Mouse (Mus musculus) limb, embryonic 14.5 days (tissue): ENCODE results near the gene Tradd. TPM values are rescaled to one million over a fixed set of nuclear protein-coding genes. Genes with fewer than 3 reads are reported as not detected.

ENCODE experiments used
- ATAC-seq: fragments of 200-750 bp; cut with Nextera tagmentation; 2 replicates; pipeline ENCODE4 v1.8.0; 2017; ENCODE audit warnings: low read depth, moderate number of reproducible peaks, moderate TSS enrichment; ENCODE audit not compliant: low FRiP score
- DNase-seq: peaks from one replicate; pipeline ENCODE4 v3.0.0-alpha.2; 2015; ENCODE audit warnings: low spot score
- H3K27ac ChIP-seq: fragments of 300-500 bp; sonication (generic); replicated peaks from 2 replicates; pipeline ENCODE4 v1.5.1; 2014; ENCODE audit warnings: low read depth, mild to moderate bottlenecking, low read length, moderate library complexity, mixed read lengths
- H3K27me3 ChIP-seq: fragments of 300-500 bp; sonication (generic); 2 replicates; pipeline ENCODE4 v1.6.1; 2014; ENCODE audit warnings: low read length, mixed read lengths; ENCODE audit not compliant: control insufficient read depth, insufficient read depth
- H3K36me3 ChIP-seq: fragments of 300-500 bp; sonication (generic); 2 replicates; pipeline ENCODE4 v1.6.1; 2014; ENCODE audit warnings: mild to moderate bottlenecking, low read length, moderate library complexity, mixed read lengths; ENCODE audit not compliant: control insufficient read depth, insufficient read depth
- H3K4me1 ChIP-seq: fragments of 300-500 bp; sonication (generic); 2 replicates; pipeline ENCODE4 v1.6.1; 2014; ENCODE audit warnings: antibody characterized with exemption, low read length, mixed read lengths; ENCODE audit not compliant: control insufficient read depth, insufficient read depth
- H3K4me2 ChIP-seq: fragments of 300-500 bp; sonication (generic); replicated peaks from 2 replicates; pipeline ENCODE4 v1.6.1; 2014; ENCODE audit warnings: low read depth, mild to moderate bottlenecking, low read length, moderate library complexity; ENCODE audit not compliant: severe bottlenecking
- H3K4me3 ChIP-seq: fragments of 300-500 bp; sonication (generic); replicated peaks from 2 replicates; pipeline ENCODE4 v1.5.1; 2014; ENCODE audit warnings: low read length
- H3K9ac ChIP-seq: fragments of 300-500 bp; sonication (generic); 2 replicates; pipeline ENCODE4 v1.6.1; 2014; ENCODE audit warnings: mild to moderate bottlenecking, low read depth, low read length, moderate library complexity; ENCODE audit not compliant: severe bottlenecking
- H3K9me3 ChIP-seq: fragments of 300-500 bp; sonication (generic); 2 replicates; pipeline ENCODE4 v1.6.1; 2016; ENCODE audit warnings: low read length; ENCODE audit not compliant: control insufficient read depth
- POLR2A ChIP-seq: fragments of 200-500 bp; IDR thresholded peaks from 2 replicates; pipeline ENCODE4 v1.8.0; 2012; ENCODE audit warnings: inconsistent platforms, mild to moderate bottlenecking, moderate library complexity, borderline replicate concordance; ENCODE audit not compliant: insufficient read depth, insufficient read length; ENCODE audit errors: extremely low read depth
- WGBS: fragments of 180-500 bp; shearing (Covaris S2); extraction: QIAGEN DNeasy Blood & Tissue Kit; methylation state at CpG from one replicate; pipeline ENCODE4 v1.1.7; 2014; 5-methylcytosine and 5-hydroxymethylcytosine counted together
- polyA plus RNA-seq, 2 experiments: library from polyadenylated mRNA; depleted of rRNA in 1 of 2; stranded (reverse) in 1 of 2; unstranded in 1 of 2; fragments of >200 nt; fragmentation: Nextera tagmentation in 1 of 2; extraction: Ambion mirVana in 1 of 2; gene quantifications; 2 replicates each; pipeline versions ENCODE4 v1.2.1 to v1.2.3; 2012 to 2014

Gene Tradd
- polyA plus RNA-seq, 2 experiments = 12.8 to 26.2 TPM

- TF ChIP-seq POLR2A = no peak
- H3K4me2 ChIP-seq = peak overlapping the region; percentile 86
- H3K27ac ChIP-seq = no peak overlapping the region
- no peaks in the 10 kb centered on the region for H3K9me3 ChIP-seq
- H3K36me3 ChIP-seq = no peaks in the 10 kb centered on the region
- H3K27me3 ChIP-seq = peaks cover 81% of the 10 kb centered on the region
- peak overlapping the region; percentile 29; the same call in 1 of the 2 replicates for H3K9ac ChIP-seq
- DNase-seq = no peak
- ATAC-seq = no peak
- WGBS = under 1% methylated on average over 10 of the region's 10 CpGs
- peak overlapping the region; percentile 44 for H3K4me3 ChIP-seq
- H3K4me1 ChIP-seq = peaks cover 33% of the 10 kb centered on the region
These were observed 4.7 kb upstream of the Tradd start for GRCm38 (mm10) chr8:105269075-105269458.

- Histone ChIP-seq H3K36me3 (no peaks in the 10 kb centered on the region), H3K27ac (no peak overlapping the region), H3K9me3 (no peaks in the 10 kb centered on the region), H3K27me3 (peaks cover 81% of the 10 kb centered on the region), H3K9ac (peak overlapping the region; percentile 44), H3K4me2 (peak overlapping the region; percentile 86), H3K4me3 (peak overlapping the region; percentile 44), H3K4me1 (peaks cover 33% of the 10 kb centered on the region)
- 0 out of 2 replicates have a peak, but pooled peaks have one; percentile 15 for TF ChIP-seq POLR2A
- WGBS = under 1% methylated on average over 55 of the region's 65 CpGs
- DNase-seq (peak; percentile 79), ATAC-seq (peak; percentile 67)
These were observed 4.1 kb upstream of the Tradd start for GRCm38 (mm10) chr8:105268342-105269074.

GRCm38 (mm10) chr8:105266775-105267174 is 2.4 kb upstream of the Tradd start:
- no peak overlapping the region for H3K4me3 ChIP-seq
- DNase-seq = no peak
- no peak for TF ChIP-seq POLR2A
- H3K27ac ChIP-seq = no peak overlapping the region
- ATAC-seq = no peak
- H3K9me3 ChIP-seq = no peaks in the 10 kb centered on the region
- no peaks in the 10 kb centered on the region for H3K36me3 ChIP-seq
- H3K4me2 ChIP-seq = no peak overlapping the region
- peaks cover 33% of the 10 kb centered on the region for H3K4me1 ChIP-seq
- WGBS = 18% methylated on average over 13 of the region's 13 CpGs
- peaks cover 73% of the 10 kb centered on the region for H3K27me3 ChIP-seq
- H3K9ac ChIP-seq = no peak overlapping the region

GRCm38 (mm10) chr8:105265128-105265527 is 719 bp upstream of the Tradd start:
- ATAC-seq (no peak), DNase-seq (no peak)
- Histone ChIP-seq H3K4me3 (peak overlapping the region; percentile 66), H3K9me3 (no peaks in the 10 kb centered on the region; the same call in 1 of the 2 replicates), H3K27ac (no peak overlapping the region), H3K4me1 (peaks cover 25% of the 10 kb centered on the region), H3K27me3 (peaks cover 69% of the 10 kb centered on the region), H3K4me2 (peak overlapping the region; percentile 74), H3K9ac (peak overlapping the region; percentile 59), H3K36me3 (no peaks in the 10 kb centered on the region)
- TF ChIP-seq POLR2A = no peak
- WGBS = 13% methylated on average over 10 of the region's 10 CpGs

GRCm38 (mm10) chr8:105263244-105263912 is 1.0 kb downstream of the Tradd start:
- Histone ChIP-seq H3K4me2 (peak overlapping the region; percentile 74), H3K9ac (no peak overlapping the region), H3K4me3 (peak overlapping the region; percentile 66), H3K27ac (no peak overlapping the region), H3K36me3 (no peaks in the 10 kb centered on the region), H3K4me1 (peaks cover 23% of the 10 kb centered on the region), H3K9me3 (no peaks in the 10 kb centered on the region; the same call in 1 of the 2 replicates), H3K27me3 (peaks cover 68% of the 10 kb centered on the region)
- no peak for ATAC-seq
- TF ChIP-seq POLR2A = no peak
- WGBS = 44% methylated on average over 16 of the region's 16 CpGs
- no peak for DNase-seq
